Mouse (Mus musculus) liver, adult 2 months (tissue): ENCODE results near the gene Gm38392.

ENCODE experiments used
- CTCF ChIP-seq: fragments of 200-500 bp; IDR thresholded peaks from 2 replicates; pipeline ENCODE4 v1.5.1; 2011; ENCODE audit warnings: low read depth, low read length, control low read depth
- POLR2A ChIP-seq: fragments of 200-500 bp; IDR thresholded peaks from 2 replicates; pipeline ENCODE4 v1.6.1; 2011; ENCODE audit warnings: low read length, control low read depth; ENCODE audit not compliant: insufficient read depth; ENCODE audit errors: extremely low read depth

DNA sequence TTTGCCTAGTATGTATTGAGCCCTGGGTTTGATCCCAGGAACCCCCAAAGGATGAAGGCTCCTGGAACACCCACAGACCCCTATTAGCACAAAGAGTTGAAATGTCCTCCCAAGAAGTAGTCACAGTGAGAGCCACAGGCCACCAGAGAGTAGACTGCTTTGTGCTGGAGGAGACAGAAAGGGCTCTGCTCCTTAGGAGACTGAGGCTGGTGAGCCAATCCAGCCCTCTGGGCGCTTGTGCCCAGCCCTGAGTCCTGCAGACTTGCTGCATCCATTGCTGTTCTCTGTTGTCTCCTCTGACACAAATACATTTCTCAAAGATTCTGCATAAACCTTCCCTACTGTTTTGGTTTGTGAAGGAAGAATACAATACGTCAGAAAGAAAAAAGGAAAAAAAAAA lies 76.1 kb downstream of the Gm38392 start:
- TF ChIP-seq POLR2A (no peak), CTCF (no peak)
